Mouse (Mus musculus): ENCODE data around the gene Eif4e. TPM values are rescaled to one million over a fixed set of nuclear protein-coding genes. Genes with fewer than 3 reads are reported as not detected.

Gene Eif4e
- polyA plus RNA-seq, 1 experiment from 2014 or later, result 323 TPM

DNA sequence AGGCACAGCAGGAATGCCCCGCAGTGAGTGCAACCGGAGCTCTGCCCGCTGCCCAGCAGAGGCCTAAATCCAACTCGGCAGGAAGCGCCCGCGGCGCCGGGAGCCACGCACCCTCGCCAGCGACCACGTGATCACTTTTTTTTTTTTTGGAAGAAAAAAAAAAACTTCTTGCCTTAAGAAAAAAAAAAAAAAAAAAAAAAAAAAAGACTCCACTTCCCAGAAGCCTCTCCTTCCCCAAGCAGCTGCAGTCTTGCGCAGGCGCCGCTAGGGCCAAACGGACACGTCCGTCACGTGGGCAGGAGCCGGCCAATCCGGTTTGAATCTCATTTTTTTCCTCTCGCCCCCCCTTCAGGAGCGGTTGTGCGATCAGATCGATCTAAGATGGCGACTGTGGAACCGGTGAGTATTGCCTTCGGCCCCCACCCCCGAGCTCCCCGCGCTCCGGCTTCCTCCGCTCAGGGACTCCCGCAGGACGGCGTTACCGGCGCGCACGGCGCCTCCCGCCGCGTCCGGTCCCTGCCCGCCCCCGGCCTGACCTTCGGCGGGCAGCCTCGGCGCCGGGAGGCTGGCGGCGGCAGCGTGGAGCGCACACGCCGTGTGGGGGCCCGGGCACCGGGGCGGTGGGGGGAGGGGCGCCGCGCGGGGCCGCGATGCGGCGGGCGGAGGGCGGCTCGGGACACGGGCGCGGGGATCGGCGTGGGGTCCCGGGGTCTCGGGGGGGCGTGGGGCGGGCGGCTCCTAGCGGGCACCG, 1.1 kb downstream of the Eif4e start:
- peak; percentile 93 for ATAC-seq (replicated peaks; ENCODE audit: insufficient number of reproducible peaks, low FRiP score, low TSS enrichment)
- WGBS (ENCODE audit: insufficient replicate concordance), result under 1% methylated on average over 64 of the region's 85 CpGs

GRCm38 (mm10) chr3:138527667-138528231, 1.8 kb downstream of the Eif4e start:
- peak overlapping the region; percentile 75 for H3K4me2 ChIP-seq
- peak; percentile 71 for ATAC-seq (replicated peaks; ENCODE audit: insufficient number of reproducible peaks, low FRiP score, low TSS enrichment)
- H3K27me3 ChIP-seq (ENCODE audit: control insufficient read depth, insufficient read depth, low read length), result no peaks in the 10 kb centered on the region
- H3K27ac ChIP-seq (ENCODE audit: low read depth, low read length), result peak overlapping the region; percentile 97
- peak overlapping the region; percentile 99 for H3K4me3 ChIP-seq (ENCODE audit: low read depth, low read length)
- H3K9me3 ChIP-seq (replicated peaks; ENCODE audit: control insufficient read depth, low read length), result no peaks in the 10 kb centered on the region
- H3K36me3 ChIP-seq (ENCODE audit: control insufficient read depth, insufficient read depth, low read length), result no peaks in the 10 kb centered on the region
- peak overlapping the region; percentile 97 for H3K9ac ChIP-seq (ENCODE audit: low read depth, low read length)
- WGBS (ENCODE audit: insufficient replicate concordance), result under 1% methylated on average over 32 of the region's 64 CpGs
- peaks cover 23% of the 10 kb centered on the region for H3K4me1 ChIP-seq (ENCODE audit: control insufficient read depth, insufficient read depth, low read length)

More for the DNA sequence above, 1.1 kb downstream of the Eif4e start:
- Histone ChIP-seq H3K9me3 (replicated peaks; ENCODE audit: control insufficient read depth, low read length) (no peaks in the 10 kb centered on the region), H3K27me3 (ENCODE audit: control insufficient read depth, insufficient read depth, low read length) (no peaks in the 10 kb centered on the region), H3K4me2 (peak overlapping the region; percentile 92), H3K4me1 (ENCODE audit: control insufficient read depth, insufficient read depth, low read length) (peaks cover 23% of the 10 kb centered on the region), H3K36me3 (ENCODE audit: control insufficient read depth, insufficient read depth, low read length) (no peaks in the 10 kb centered on the region), H3K9ac (ENCODE audit: low read depth, low read length) (peak overlapping the region; percentile 97), H3K4me3 (ENCODE audit: low read depth, low read length) (peak overlapping the region; percentile 99), H3K27ac (ENCODE audit: low read depth, low read length) (peak overlapping the region; percentile 97)

- Histone ChIP-seq H3K9ac (ENCODE audit: low read depth, low read length) (peak overlapping the region; percentile 97), H3K27ac (ENCODE audit: low read depth, low read length) (peak overlapping the region; percentile 97; the same call in 1 of the 2 replicates), H3K27me3 (ENCODE audit: control insufficient read depth, insufficient read depth, low read length) (no peaks in the 10 kb centered on the region), H3K9me3 (replicated peaks; ENCODE audit: control insufficient read depth, low read length) (no peaks in the 10 kb centered on the region), H3K4me2 (peak overlapping the region; percentile 75), H3K4me3 (ENCODE audit: low read depth, low read length) (peak overlapping the region; percentile 99), H3K36me3 (ENCODE audit: control insufficient read depth, insufficient read depth, low read length) (no peaks in the 10 kb centered on the region), H3K4me1 (ENCODE audit: control insufficient read depth, insufficient read depth, low read length) (peaks cover 23% of the 10 kb centered on the region)
- WGBS (ENCODE audit: insufficient replicate concordance), result 1% methylated on average over 16 of the region's 16 CpGs
- ATAC-seq (replicated peaks; ENCODE audit: insufficient number of reproducible peaks, low FRiP score, low TSS enrichment), result no peak
Measured at GRCm38 (mm10) chr3:138528265-138528664, 2.3 kb downstream of the Eif4e start.

- no peak overlapping the region for H3K4me2 ChIP-seq
- WGBS (ENCODE audit: insufficient replicate concordance), result 76% methylated on average over 8 of the region's 8 CpGs
- H3K36me3 ChIP-seq (ENCODE audit: control insufficient read depth, insufficient read depth, low read length), result no peaks in the 10 kb centered on the region
- no peaks in the 10 kb centered on the region for H3K27me3 ChIP-seq (ENCODE audit: control insufficient read depth, insufficient read depth, low read length)
- H3K4me1 ChIP-seq (ENCODE audit: control insufficient read depth, insufficient read depth, low read length), result peaks cover 22% of the 10 kb centered on the region
- H3K9me3 ChIP-seq (replicated peaks; ENCODE audit: control insufficient read depth, low read length), result no peaks in the 10 kb centered on the region
- ATAC-seq (replicated peaks; ENCODE audit: insufficient number of reproducible peaks, low FRiP score, low TSS enrichment), result no peak
- H3K4me3 ChIP-seq (ENCODE audit: low read depth, low read length), result no peak overlapping the region
- H3K27ac ChIP-seq (ENCODE audit: low read depth, low read length), result 0 out of 2 replicates have a peak overlapping the region, but pooled peaks have one; percentile 12
- no peak overlapping the region for H3K9ac ChIP-seq (ENCODE audit: low read depth, low read length)
Measured at GRCm38 (mm10) chr3:138530578-138531478, 4.8 kb downstream of the Eif4e start.

GRCm38 (mm10) chr3:138531479-138532181, 5.7 kb downstream of the Eif4e start:
- Histone ChIP-seq H3K9ac (ENCODE audit: low read depth, low read length) (no peak overlapping the region), H3K4me2 (no peak overlapping the region), H3K36me3 (ENCODE audit: control insufficient read depth, insufficient read depth, low read length) (no peaks in the 10 kb centered on the region), H3K4me3 (ENCODE audit: low read depth, low read length) (no peak overlapping the region), H3K9me3 (replicated peaks; ENCODE audit: control insufficient read depth, low read length) (no peaks in the 10 kb centered on the region), H3K4me1 (ENCODE audit: control insufficient read depth, insufficient read depth, low read length) (peaks cover 19% of the 10 kb centered on the region), H3K27ac (ENCODE audit: low read depth, low read length) (no peak overlapping the region), H3K27me3 (ENCODE audit: control insufficient read depth, insufficient read depth, low read length) (no peaks in the 10 kb centered on the region)
- WGBS (ENCODE audit: insufficient replicate concordance), result 63% methylated on average over 12 of the region's 12 CpGs
- ATAC-seq (replicated peaks; ENCODE audit: insufficient number of reproducible peaks, low FRiP score, low TSS enrichment), result no peak

DNA sequence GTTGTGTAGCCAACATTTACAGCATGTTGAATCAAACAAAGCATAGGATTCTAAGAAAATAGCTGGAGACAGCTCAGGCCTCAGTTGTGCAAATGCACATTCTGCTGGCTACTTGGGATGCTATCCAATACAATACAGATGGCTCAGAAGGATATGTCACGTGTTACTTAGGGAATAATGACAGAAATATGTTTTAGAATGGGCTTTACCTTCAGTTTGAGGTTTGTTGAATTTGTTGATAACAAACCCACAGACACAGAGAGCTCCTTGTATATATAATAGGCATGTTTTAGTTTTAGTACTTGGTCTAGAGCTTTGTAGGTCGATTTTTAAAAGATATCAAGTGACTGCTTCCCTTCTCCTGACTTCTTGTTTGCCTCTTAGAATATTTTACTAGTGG, 6.8 kb downstream of the Eif4e start:
- no peaks in the 10 kb centered on the region for H3K27me3 ChIP-seq (ENCODE audit: control insufficient read depth, insufficient read depth, low read length)
- H3K36me3 ChIP-seq (ENCODE audit: control insufficient read depth, insufficient read depth, low read length), result no peaks in the 10 kb centered on the region
- no peak overlapping the region for H3K4me2 ChIP-seq
- H3K9me3 ChIP-seq (replicated peaks; ENCODE audit: control insufficient read depth, low read length), result no peaks in the 10 kb centered on the region
- ATAC-seq (replicated peaks; ENCODE audit: insufficient number of reproducible peaks, low FRiP score, low TSS enrichment), result no peak
- H3K9ac ChIP-seq (ENCODE audit: low read depth, low read length), result no peak overlapping the region
- 57% methylated on average over 2 of the region's 2 CpGs for WGBS (ENCODE audit: insufficient replicate concordance)
- no peak overlapping the region for H3K27ac ChIP-seq (ENCODE audit: low read depth, low read length)
- H3K4me1 ChIP-seq (ENCODE audit: control insufficient read depth, insufficient read depth, low read length), result peaks cover 21% of the 10 kb centered on the region
- H3K4me3 ChIP-seq (ENCODE audit: low read depth, low read length), result no peak overlapping the region

- no peaks in the 10 kb centered on the region for H3K27me3 ChIP-seq (ENCODE audit: control insufficient read depth, insufficient read depth, low read length)
- no peak for ATAC-seq (replicated peaks; ENCODE audit: insufficient number of reproducible peaks, low FRiP score, low TSS enrichment)
- H3K27ac ChIP-seq (ENCODE audit: low read depth, low read length), result no peak overlapping the region
- H3K4me3 ChIP-seq (ENCODE audit: low read depth, low read length), result no peak overlapping the region
- peaks cover 10% of the 10 kb centered on the region; the same call in 1 of the 2 replicates for H3K4me1 ChIP-seq (ENCODE audit: control insufficient read depth, insufficient read depth, low read length)
- H3K36me3 ChIP-seq (ENCODE audit: control insufficient read depth, insufficient read depth, low read length), result no peaks in the 10 kb centered on the region
- WGBS (ENCODE audit: insufficient replicate concordance), result 87% methylated on average over 2 of the region's 2 CpGs
- no peak overlapping the region for H3K9ac ChIP-seq (ENCODE audit: low read depth, low read length)
- no peak overlapping the region for H3K4me2 ChIP-seq
- no peaks in the 10 kb centered on the region for H3K9me3 ChIP-seq (replicated peaks; ENCODE audit: control insufficient read depth, low read length)
Measured at GRCm38 (mm10) chr3:138536031-138536430, 10.1 kb downstream of the Eif4e start.

- Histone ChIP-seq H3K9ac (ENCODE audit: low read depth, low read length) (no peak overlapping the region), H3K36me3 (ENCODE audit: control insufficient read depth, insufficient read depth, low read length) (no peaks in the 10 kb centered on the region), H3K27ac (ENCODE audit: low read depth, low read length) (no peak overlapping the region), H3K27me3 (ENCODE audit: control insufficient read depth, insufficient read depth, low read length) (no peaks in the 10 kb centered on the region), H3K4me1 (ENCODE audit: control insufficient read depth, insufficient read depth, low read length) (0 out of 2 replicates have a peak, but pooled peaks cover 2% of the 10 kb centered on the region), H3K4me3 (ENCODE audit: low read depth, low read length) (no peak overlapping the region), H3K9me3 (replicated peaks; ENCODE audit: control insufficient read depth, low read length) (no peaks in the 10 kb centered on the region), H3K4me2 (no peak overlapping the region)
- 54% methylated on average over 3 of the region's 3 CpGs for WGBS (ENCODE audit: insufficient replicate concordance)
- no peak for ATAC-seq (replicated peaks; ENCODE audit: insufficient number of reproducible peaks, low FRiP score, low TSS enrichment)
Measured at GRCm38 (mm10) chr3:138542621-138543020, 16.6 kb downstream of the Eif4e start.
